Comparison of ENCODE assay signal across 8 mouse cellular contexts in genomic region chr2:174472818-174473549, GRCm38 (mm10). TPM values are rescaled to one million over a fixed set of nuclear protein-coding genes. Genes with fewer than 3 reads are reported as not detected.
A peak's percentile ranks its signal among the peaks of the same experiment; 100 is the strongest.
DNase-seq lines count a peak whose midpoint lies in the region; ATAC-seq lines count a peak whose summit lies in the region.

Gene Prelid3b (minus strand): TSS chr2:174473081.

- no peaks in the 10 kb centered on the region for H3K27me3 ChIP-seq in hindbrain, embryonic 12.5 days

- peaks cover 9% of the 10 kb centered on the region for H3K4me1 ChIP-seq in hindbrain, embryonic 12.5 days

- DNase-seq in NIH3T3 (ENCODE audit: low read depth) = peak; percentile 100
- peak; percentile 100 for DNase-seq in cerebellum, postnatal 10 days
- DNase-seq in frontal cortex, postnatal 10 days (ENCODE audit: low spot score in 2 of 2) = peak; percentile 98 to 99
- peak; percentile 99 for DNase-seq in layer of hippocampus, postnatal 14 days (ENCODE audit: low spot score in 2 of 2)
- DNase-seq in lung, postnatal 14 days = peak; percentile 100
- peak; percentile 98 for DNase-seq in retina, adult 2 months (ENCODE audit: low read depth, low spot score)
- DNase-seq in thymus, postnatal 36 days = peak; percentile 99 to 100

- H3K9ac ChIP-seq in hindbrain, embryonic 12.5 days = peak within 1 kb of the TSS; percentile 78

- peak within 1 kb of the TSS; percentile 60 for H3K27ac ChIP-seq in hindbrain, embryonic 12.5 days

- WGBS in hindbrain, embryonic 12.5 days = under 1% methylated on average over 53 of the region's 53 CpGs

- peak within 1 kb of the TSS; percentile 71 for H3K4me2 ChIP-seq in hindbrain, embryonic 12.5 days (replicated peaks)

- no peaks in the 10 kb centered on the region for H3K9me3 ChIP-seq in hindbrain, embryonic 12.5 days (replicated peaks)

- H3K4me3 ChIP-seq in hindbrain, embryonic 12.5 days = peak within 1 kb of the TSS; percentile 79

- no peaks in the 10 kb centered on the region for H3K36me3 ChIP-seq in hindbrain, embryonic 12.5 days

- peak; percentile 99 for ATAC-seq in hindbrain, embryonic 12.5 days (ENCODE audit: low FRiP score)

RNA-seq across cellular contexts. Expression of gene Prelid3b, which starts in this region (rescaled TPM):
- 95.5 and 102 TPM in 2 replicates for polyA plus RNA-seq in hindbrain, embryonic 12.5 days (2016; fragmentation: Nextera tagmentation; extraction: Ambion mirVana)
- 10 to 100 TPM; 41.3 to 42.5 TPM for total RNA-seq in layer of hippocampus, postnatal 14 days (2021)

Comparison
In these comparisons a context has a peak if more than half of its experiments do, and no peak if none do; other contexts are left out.
1. Peak in every context shown above with its lines: DNase-seq, ATAC-seq, H3K4me3 ChIP-seq and H3K27ac ChIP-seq.